Mouse (Mus musculus): Measurements from ENCODE around the gene Ackr2.

Ackr2 gene

GRCm38 (mm10) chr9:121890441-121890941 lies 7.7 kb upstream of the Ackr2 start:
- peak; percentile 89 to 96 for DNase-seq (ENCODE audit: inconsistent age in 2 of 2, low spot score in 1 of 2)

- DNase-seq (ENCODE audit: inconsistent age in 2 of 2, low spot score in 1 of 2), result no peak
These were observed 6.9 kb upstream of the Ackr2 start for GRCm38 (mm10) chr9:121891301-121891700.

DNA sequence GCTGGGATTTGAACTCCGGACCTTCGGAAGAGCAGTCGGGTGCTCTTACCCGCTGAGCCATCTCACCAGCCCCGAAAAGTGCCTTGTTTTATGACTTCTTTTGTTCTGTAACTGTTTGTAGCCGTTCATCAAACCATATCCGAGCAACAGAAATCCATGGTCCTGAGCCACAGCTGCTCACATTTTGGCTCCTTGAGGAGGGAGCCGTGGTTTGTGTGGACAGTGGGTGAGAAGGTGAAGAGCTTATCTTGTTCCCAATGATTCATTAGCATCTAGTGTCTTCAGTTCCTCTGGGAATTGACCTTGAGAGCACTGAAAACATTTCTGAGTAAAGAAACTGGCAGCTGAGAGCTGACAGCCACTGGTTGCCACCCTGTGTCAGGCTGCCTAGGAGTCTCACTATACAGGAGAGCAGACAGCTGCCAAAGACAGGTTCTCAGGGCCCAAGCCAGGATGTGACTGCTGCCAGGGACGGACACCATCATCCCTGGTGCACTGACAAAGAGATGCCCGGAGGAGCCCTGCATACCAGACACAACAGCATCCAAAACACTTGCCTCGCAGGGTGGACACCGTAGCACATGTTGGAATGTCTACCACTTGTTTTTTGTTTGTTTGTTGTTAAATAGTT lies 6.0 kb upstream of the Ackr2 start:
- DNase-seq (ENCODE audit: inconsistent age in 2 of 2, low spot score in 1 of 2), result peak; percentile 58 to 78

GRCm38 (mm10) chr9:121894447-121894846 lies 3.7 kb upstream of the Ackr2 start:
- no peak for DNase-seq (ENCODE audit: inconsistent age in 2 of 2, low spot score in 1 of 2)

DNA sequence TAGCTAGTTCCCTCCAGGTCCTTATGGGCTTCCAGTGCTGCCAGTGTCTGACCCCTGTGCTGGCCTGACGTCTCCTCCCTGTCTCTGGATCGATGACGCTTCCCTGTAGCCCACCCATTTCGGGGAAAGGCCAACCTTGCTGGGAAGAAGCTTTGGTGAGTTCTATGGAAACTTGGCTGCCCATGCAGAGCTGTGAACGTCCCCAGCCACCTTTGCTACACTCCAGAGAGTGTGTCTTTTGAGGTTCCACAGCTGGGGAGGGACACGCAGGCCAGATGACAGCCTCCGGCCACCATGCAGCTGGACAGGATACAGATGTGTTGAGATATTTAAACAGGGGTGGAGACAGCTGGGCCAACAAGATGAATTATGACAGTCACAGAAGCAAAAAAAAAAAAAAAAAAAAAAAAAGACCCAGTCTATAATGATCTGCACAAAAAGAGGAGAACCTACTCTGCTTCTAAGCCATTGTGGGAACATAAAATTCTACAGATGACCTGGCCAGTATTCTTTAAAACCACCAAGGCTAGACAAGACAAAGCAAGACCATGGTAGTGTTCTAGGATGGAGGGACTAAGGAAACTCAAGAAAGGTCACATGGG lies 2.7 kb upstream of the Ackr2 start:
- DNase-seq (ENCODE audit: inconsistent age in 2 of 2, low spot score in 1 of 2), result peak in 1 of 2 experiments; percentile 6

DNA sequence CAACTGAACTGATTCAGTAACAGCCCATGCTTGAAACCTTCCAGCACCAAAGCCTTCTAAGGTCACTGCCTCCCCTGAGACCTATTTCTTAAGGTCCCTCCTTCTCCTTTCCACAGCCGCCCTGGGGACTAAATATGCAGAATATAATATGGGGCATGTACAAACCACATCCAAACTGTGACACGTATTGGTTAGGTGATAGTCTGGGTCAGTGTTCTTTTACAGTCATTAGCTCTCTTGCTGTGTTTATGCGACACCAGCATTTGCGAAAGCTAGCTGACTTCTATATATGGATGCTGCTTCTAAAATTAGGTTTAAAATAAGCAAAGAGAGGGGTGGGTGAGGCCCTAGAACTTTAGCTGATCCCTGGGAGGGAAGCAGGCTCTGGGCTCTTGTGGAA lies 1.3 kb upstream of the Ackr2 start:
- DNase-seq (ENCODE audit: inconsistent age in 2 of 2, low spot score in 1 of 2), result peak in 1 of 2 experiments; percentile 1

DNA sequence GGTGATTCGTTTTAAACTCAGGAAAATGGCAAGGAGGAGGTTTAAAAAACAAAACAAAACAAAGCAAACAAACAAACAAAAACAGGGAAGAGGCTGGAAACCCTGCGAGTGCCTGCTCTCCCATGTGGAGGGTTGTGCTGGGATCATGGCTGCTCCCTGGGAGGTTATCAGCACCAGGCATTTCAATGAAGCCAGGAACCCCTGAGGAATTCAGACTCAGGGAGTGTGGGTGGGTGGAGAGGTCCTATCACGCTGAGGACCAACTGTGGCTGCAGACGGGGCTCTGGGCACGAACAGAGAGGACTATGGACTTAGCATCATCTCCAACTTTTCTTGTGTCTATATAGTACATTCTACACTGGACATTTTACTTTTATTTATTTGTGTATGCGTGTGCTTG lies 1.2 kb downstream of the Ackr2 start:
- DNase-seq (ENCODE audit: inconsistent age in 2 of 2, low spot score in 1 of 2), result peak in 1 of 2 experiments; percentile 2

DNA sequence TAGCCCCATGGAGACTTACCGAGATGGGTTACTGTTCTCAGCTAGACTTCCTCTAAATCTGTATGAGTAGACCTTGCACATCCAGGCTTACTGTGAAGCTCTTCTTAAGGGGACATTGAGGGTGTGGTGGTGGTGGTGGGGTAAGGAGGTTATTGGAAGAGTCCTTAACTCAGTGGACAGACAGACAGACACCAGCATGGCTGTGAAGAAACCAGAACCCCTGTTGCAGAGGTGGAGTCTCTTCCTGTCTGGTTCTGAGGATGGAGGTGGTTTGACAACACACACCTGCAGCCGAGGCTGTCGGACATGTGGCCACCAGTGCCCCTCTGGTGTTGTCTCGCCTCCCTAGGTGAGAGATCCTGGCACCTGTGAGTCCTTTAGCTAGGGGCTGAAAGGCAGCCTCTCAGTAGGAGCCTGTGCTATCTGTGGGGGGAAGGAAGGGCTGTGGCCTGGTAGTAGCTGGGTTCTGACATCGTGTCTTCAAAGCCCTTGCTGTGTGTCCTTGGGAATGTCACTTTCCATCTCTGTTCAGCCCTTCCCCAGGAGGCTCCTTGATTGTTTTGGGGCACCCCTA lies 2.2 kb downstream of the Ackr2 start:
- DNase-seq (ENCODE audit: inconsistent age in 2 of 2, low spot score in 1 of 2), result peak in 1 of 2 experiments; percentile 15

DNA sequence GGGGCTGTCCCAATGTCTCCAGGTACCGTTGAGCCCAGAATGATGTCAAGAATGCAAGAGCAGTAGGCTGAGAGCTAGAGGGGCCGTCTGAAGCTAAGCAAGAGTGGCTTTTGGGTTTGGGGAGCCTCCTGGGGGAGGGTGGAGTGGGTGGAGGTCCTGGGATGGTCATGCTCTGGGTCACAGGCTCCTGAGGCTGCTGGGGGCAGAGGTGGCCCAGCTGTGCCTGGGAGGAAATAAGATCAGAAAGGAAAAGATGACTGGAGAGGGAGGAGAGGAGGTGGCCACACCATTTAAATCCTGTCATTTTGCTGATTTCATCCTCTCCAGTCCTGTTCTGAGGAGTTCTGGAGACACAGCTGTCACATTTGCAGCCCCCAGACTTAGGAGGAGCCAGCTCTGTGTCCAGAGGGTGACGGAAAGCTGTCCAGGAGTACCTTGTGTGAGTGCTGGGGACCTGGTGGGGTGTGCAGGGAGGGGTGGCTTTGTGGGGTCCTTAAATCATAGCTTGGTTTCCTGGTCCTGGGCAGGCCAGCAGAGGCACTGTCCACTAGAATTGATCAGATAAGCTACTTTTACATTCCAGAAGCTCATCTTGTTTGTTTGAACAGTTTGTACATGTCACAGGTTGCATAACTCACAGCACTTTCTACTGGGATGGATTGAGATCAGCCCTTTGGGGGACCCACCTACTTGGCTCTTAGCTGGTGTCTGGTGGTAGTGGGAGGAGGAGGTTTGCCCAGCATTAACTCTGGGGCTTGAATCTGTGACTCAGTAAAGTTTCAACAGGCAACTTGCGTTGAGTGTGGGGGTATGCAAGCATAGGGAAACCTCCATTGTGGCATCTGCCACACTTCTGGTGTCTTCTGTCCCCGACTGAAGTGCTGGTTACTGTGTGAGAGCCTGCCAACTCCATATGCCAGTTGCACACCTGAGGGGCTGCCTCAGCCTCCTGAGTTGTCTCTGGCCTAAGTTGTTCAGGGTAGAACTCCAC lies 3.9 kb downstream of the Ackr2 start:
- DNase-seq (ENCODE audit: inconsistent age in 2 of 2, low spot score in 1 of 2), result peak in 1 of 2 experiments; percentile 8

DNA sequence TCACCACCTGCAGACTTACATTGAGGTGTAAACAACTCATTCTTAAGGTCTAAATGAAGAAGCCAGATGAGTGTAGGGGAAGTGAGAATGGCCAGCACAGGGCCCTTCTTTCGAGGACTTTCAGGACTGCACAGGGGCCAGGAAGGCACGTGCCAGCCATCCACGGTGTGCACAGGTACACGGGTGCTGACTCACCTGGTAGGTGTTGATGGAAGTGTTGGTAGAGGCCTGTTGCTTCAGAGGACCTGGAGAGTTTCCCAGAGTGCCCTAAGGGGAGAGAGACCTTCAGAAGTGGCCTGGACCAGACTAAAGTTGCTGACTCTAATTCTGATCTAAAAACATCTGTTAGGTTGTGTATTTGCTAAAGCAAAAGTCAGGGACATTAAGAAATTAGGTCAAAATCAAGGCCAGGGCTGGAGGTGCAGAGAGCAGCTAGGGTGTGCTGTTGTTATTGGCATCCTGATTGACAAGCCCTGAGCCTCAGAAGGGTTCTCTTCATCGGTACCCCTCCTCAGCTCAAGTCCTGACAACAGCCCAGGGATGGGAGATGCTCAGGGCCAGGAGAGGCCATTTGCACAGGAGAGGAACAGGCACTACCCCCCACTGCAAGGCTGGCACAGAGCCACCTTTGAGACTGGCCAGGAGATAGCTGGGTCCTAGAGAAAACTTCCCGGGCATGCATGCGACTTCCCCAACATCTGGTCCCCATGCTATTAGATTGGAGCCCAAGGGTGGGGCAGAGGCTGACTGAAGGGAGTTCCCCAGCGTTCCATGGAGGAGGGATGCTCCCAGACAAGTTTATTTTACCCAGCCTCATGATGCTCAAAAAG lies 5.5 kb downstream of the Ackr2 start:
- peak; percentile 67 to 86 for DNase-seq (ENCODE audit: inconsistent age in 2 of 2, low spot score in 1 of 2)

DNA sequence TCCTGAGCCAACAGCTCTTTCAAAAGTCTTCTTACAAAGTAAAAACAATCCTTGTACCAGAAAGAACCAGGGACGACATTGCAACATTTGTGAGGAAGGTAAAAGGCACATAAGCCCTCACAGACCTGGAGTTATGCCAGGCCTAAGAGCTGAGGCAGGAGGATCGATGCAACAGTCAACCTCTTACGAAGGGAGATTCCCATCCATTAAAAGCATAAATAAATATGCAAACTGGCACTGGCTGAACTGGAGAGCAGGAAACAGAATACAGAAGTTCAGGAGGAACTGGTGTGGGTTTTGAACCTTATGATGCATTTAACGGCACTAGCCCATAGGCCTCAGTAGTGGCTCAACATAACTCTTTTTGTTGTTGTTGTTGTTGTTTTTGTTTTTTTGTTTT lies 6.2 kb downstream of the Ackr2 start:
- no peak for DNase-seq (ENCODE audit: inconsistent age in 2 of 2, low spot score in 1 of 2)

DNA sequence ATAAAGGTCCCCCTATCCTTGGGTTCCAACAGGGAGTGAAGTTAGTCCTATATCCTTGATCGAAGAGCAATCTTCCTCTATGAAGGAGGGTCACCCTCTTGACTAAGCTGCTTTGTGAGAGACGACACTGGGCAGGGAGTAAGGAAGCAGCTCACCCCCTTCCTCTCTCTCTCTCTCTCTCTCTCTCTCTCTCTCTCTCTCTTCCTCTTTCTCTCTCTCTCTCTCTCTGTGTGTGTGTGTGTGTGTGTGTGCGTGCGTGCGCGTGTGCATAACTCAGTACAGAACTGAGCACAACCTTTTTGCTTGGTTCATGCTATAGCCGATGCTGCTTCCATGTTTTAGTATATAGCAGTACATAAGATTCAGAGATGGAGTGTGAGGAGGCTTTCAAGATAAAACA lies 6.8 kb downstream of the Ackr2 start:
- DNase-seq (ENCODE audit: inconsistent age in 2 of 2, low spot score in 1 of 2), result no peak

DNA sequence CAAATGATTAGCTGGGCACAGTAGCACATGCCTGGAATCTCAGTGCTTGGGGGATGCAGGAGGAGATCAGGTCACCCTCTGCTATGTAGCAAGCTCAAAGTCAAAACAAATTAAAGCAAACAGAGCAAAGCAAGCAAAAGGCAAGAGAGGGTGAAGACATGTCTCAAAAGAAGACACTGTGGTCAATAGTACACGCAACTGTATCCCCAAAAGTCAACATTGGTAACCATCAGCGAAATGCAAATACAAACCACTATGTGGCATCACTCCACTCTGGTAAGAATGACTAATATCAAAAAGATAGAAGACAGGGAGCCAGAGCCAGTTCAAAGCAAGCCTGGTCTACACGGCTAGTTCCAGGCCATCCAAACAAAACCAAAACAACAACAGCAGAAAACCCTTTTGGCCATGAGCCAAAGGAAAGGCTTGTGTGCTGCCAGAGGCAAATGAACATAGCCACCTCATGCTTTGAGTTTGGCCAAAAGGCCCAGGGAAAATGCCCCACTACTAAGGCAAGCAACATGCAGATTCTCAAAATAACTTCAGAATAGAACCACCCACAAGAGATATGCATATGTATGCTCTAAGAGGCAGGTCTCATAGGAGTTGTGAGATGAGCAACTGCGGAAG lies 7.5 kb downstream of the Ackr2 start:
- peak; percentile 19 to 63 for DNase-seq (ENCODE audit: inconsistent age in 2 of 2, low spot score in 1 of 2)

DNA sequence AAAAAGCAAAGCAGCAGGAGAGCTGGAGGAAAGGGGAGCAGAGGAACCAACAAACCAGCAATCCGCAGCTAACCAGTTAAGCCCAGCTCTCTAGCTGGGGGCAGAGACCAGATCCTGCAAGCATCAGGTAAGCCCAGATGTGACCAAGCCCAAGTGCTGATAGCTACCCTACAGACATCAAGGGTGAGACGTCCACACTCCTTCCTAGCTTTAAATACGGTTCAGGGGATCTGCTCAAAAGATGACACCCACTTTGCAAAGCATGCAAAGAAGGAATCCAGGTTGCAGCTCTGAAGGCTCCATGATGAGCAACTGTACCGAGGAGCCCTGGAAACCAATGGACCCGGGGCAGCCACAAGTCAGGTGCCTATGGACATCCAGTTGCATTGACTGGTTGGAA lies 8.3 kb downstream of the Ackr2 start:
- DNase-seq (ENCODE audit: inconsistent age in 2 of 2, low spot score in 1 of 2), result peak in 1 of 2 experiments; percentile 3

DNA sequence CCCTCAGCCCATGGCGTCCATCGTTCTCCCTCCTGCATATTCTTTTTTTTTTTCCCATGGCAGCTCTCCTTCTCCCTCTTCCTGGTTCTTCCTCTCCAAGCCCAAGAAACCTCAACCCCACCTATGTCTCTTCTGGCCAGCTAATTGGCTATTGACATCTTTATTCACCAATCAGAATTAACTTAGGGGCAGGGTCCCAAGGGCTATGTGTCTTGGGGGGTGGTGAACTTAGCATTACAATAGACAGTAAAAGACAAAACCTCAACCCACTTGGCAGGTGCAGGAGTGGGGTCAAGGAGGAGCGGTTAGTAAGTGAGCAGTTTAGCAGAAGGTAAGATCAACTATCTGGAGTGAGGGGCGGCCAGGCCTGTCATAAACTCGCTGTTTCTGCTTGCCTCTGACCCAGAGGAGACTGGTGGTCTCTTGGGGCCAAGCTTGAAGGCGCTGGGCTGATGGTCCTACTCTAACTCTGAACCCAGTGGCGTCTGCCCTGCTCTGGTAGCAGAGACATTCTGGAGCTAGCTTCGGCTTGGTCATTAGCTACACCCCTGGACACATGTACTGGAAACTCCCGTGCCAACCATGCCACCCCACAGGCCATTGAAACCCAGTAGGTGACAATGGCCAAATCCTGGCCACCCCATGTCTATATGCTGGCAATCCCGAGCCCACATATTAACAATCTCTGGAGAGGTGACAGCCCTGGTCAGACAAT lies 9.4 kb downstream of the Ackr2 start:
- DNase-seq (ENCODE audit: inconsistent age in 2 of 2, low spot score in 1 of 2), result peak in 1 of 2 experiments; percentile 3

DNA sequence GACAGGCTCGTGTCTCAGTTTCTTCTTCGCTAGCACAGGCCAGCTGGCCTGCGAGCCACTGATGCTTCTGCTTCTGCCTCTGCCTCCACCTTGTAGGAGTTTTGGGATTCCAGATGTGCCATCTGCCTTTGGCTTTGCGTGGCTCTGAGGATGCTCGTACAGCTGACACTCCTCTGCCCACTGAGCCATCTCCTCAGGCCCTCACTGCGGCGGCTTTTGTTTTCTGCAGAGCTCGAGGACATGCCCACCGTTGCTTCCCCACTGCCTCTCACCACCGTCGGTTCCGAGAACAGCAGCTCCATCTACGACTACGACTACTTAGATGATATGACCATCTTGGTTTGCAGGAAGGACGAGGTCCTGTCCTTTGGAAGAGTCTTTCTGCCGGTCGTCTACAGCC lies 10.2 kb downstream of the Ackr2 start:
- peak in 1 of 2 experiments; percentile 4 for DNase-seq (ENCODE audit: inconsistent age in 2 of 2, low spot score in 1 of 2)

- DNase-seq (ENCODE audit: inconsistent age in 2 of 2, low spot score in 1 of 2), result no peak
These were observed 11.5 kb downstream of the Ackr2 start for GRCm38 (mm10) chr9:121909635-121910034.

- no peak for DNase-seq (ENCODE audit: inconsistent age in 2 of 2, low spot score in 1 of 2)
These were observed 13.0 kb downstream of the Ackr2 start for GRCm38 (mm10) chr9:121911196-121911595.

- no peak for DNase-seq (ENCODE audit: inconsistent age in 2 of 2, low spot score in 1 of 2)
These were observed 14.6 kb downstream of the Ackr2 start for GRCm38 (mm10) chr9:121912786-121913185.

Data from adrenal gland, adult (tissue).